Mouse (Mus musculus) Patski (cell line): Measurements from ENCODE around the gene Mical2. TPM values are rescaled to one million over a fixed set of nuclear protein-coding genes. Genes with fewer than 3 reads are reported as not detected.

Experiments
- ATAC-seq: fragments of 100-300 bp; one replicate; pipeline ENCODE4 v1.8.0; 2021
- CTCF ChIA-PET: fragments of 350-600 bp; sonication (Branson Sonifier 250); formaldehyde crosslinking; loops from one replicate; lab custom pipeline; 2022; ENCODE audit warnings: inconsistent platforms; lab: Charles Lee
- POLR2A ChIA-PET: fragments of 350-600 bp; sonication (Branson Sonifier 250); formaldehyde crosslinking; loops from one replicate; lab custom pipeline; 2022; ENCODE audit warnings: antibody characterized with exemption, inconsistent platforms; lab: Charles Lee
- DNase-seq: peaks from one replicate; pipeline ENCODE4 v3.0.0-alpha.2; 2011; ENCODE audit warnings: low read depth, low spot score
- H3K27me3 ChIP-seq: fragments of 371-371 bp; one replicate; pipeline ENCODE4 v1.5.1; 2021
- CTCF ChIP-seq: fragments of 100-300 bp; IDR thresholded peaks from one replicate; pipeline ENCODE4 v1.5.1; 2021
- in situ Hi-C: fragments of 300-500 bp; cut with MboI; formaldehyde crosslinking; loops from 3 replicates; pipeline ENCODE4 v1.11.1; 2018; ENCODE audit warnings: low pct_unique_long_range_greater_than_20kb, mixed read lengths
- polyA plus RNA-seq: library from polyadenylated mRNA; unstranded; gene quantifications from one replicate; pipeline ENCODE4 v1.2.3, GENCODE M21; 2021

Gene Mical2
- polyA plus RNA-seq, 1 experiment from 2014 or later = 50.7 TPM

GRCm38 (mm10) chr7:112192778-112193177, 32.9 kb upstream of the Mical2 start:
- POLR2A ChIA-PET = interaction anchor here (0.6 kb wide), 1 partner anchor 591 kb away, joined by 3 read pairs; no protein-coding TSS in a partner anchor
- no peak for TF ChIP-seq CTCF
- in situ Hi-C loops = no loop called here
- ATAC-seq = no peak
- H3K27me3 ChIP-seq = no peaks in the 10 kb centered on the region
- CTCF ChIA-PET = no interaction called here
- no peak for DNase-seq

GRCm38 (mm10) chr7:112194286-112194685, 31.4 kb upstream of the Mical2 start:
- in situ Hi-C loops = no loop called here
- ATAC-seq (no peak), DNase-seq (no peak)
- no peaks in the 10 kb centered on the region for H3K27me3 ChIP-seq
- POLR2A ChIA-PET = no interaction called here
- CTCF ChIA-PET = no interaction called here
- TF ChIP-seq CTCF = no peak

- DNase-seq = no peak
- POLR2A ChIA-PET = interaction anchor here (1.3 kb wide), 1 partner anchor 12 kb away, joined by 3 read pairs; no protein-coding TSS in a partner anchor
- no peak for ATAC-seq
- no peak for TF ChIP-seq CTCF
- in situ Hi-C loops = no loop called here
- CTCF ChIA-PET = interaction anchor here (1.8 kb wide), 1 partner anchor 16 kb away, joined by 4 read pairs; no protein-coding TSS in a partner anchor
- no peaks in the 10 kb centered on the region for H3K27me3 ChIP-seq
Measured at GRCm38 (mm10) chr7:112197461-112197860, 28.2 kb upstream of the Mical2 start.

DNA sequence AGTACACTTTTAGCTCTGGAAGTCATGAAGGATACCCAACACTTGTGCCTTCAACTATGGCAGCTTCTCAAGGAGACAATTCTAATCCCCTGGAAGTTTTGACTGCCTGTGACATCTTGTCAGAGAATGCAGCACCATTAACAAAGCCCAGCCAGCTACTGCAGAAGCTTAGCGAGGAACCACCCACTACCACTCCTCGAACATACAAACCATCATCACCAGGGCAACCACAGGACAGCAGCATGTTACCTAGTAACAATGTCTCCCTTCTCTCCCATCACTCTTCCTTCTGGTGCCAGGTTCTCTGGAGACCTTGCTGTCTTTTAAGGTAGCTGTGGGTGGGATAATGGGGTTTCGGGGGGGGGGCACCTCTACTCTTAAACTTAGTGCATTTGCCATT, 26.3 kb upstream of the Mical2 start:
- ChIA-PET CTCF (interaction anchor here (0.7 to 1.8 kb wide), 2 partner anchors 10 to 14 kb away, joined by 3 to 4 read pairs; no protein-coding TSS in a partner anchor), POLR2A (no interaction called here)
- DNase-seq = no peak
- no peak for TF ChIP-seq CTCF
- no peaks in the 10 kb centered on the region for H3K27me3 ChIP-seq
- ATAC-seq = no peak
- in situ Hi-C loops = no loop called here

- DNase-seq (no peak), ATAC-seq (no peak)
- ChIA-PET POLR2A (no interaction called here), CTCF (no interaction called here)
- H3K27me3 ChIP-seq = no peaks in the 10 kb centered on the region
- TF ChIP-seq CTCF = no peak
- in situ Hi-C loops = loop anchor here (5.0 kb wide), 1 partner anchor 102 kb away; no protein-coding TSS in a partner anchor
Measured at GRCm38 (mm10) chr7:112200761-112201160, 24.9 kb upstream of the Mical2 start.

DNA sequence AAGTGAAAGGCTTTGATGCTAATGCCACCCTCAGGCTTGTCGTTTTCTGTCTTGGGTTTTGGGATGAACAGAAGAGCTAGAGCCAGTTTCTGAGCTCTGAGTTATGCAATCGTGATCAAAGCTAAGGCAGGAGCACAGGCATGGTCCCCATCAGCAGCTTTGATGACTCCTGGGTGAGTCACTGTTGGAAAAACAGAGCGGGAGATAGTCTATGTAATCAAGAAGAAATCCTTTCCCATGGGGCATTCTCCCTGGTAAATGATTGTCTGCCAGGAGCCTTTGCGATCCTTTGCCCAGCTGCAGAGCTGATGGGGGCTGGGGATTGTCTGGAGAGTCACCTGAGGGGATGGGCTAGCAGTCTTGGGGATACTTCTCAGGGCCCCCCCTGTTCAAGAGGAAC, 23.5 kb upstream of the Mical2 start:
- ATAC-seq = peak; percentile 66
- ChIA-PET POLR2A (interaction anchor here (0.7 to 1.4 kb wide), 5 partner anchors 11 to 119 kb away, joined by 3 to 5 read pairs (median 3); no protein-coding TSS in a partner anchor), CTCF (interaction anchor here (0.7 to 3.6 kb wide), 14 partner anchors 12 to 170 kb away, joined by 3 to 9 read pairs (median 4); no protein-coding TSS in a partner anchor)
- DNase-seq = no peak
- no peak for TF ChIP-seq CTCF
- in situ Hi-C loops = loop anchor here (5.0 kb wide), 1 partner anchor 100 kb away; no protein-coding TSS in a partner anchor
- H3K27me3 ChIP-seq = no peaks in the 10 kb centered on the region

DNA sequence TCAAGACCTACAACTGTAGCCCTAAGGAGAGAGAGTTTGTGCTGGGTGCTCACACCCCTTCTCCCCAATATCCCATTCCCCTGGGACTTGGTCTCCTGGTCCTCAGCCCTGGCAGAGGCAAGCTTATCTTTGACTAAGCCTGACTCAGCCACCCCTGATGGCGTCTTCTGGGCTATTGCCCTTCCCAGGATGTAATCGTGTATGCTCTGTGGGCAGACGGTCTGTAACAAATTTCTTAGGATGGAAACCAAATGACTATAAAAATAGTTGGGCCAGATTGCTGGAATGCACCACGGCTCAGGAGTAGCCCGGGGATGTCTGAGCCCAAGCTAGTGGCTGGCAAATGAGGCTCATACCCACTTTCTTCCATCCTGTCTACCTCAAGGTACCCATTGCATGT, 22.8 kb upstream of the Mical2 start:
- H3K27me3 ChIP-seq = no peaks in the 10 kb centered on the region
- in situ Hi-C loops = loop anchor here (5.0 kb wide), 1 partner anchor 99 kb away; no protein-coding TSS in a partner anchor
- ChIA-PET CTCF (interaction anchor here (0.6 to 3.6 kb wide), 14 partner anchors 10 to 174 kb away, joined by 3 to 9 read pairs (median 4); no protein-coding TSS in a partner anchor), POLR2A (interaction anchor here (0.5 to 1.4 kb wide), 9 partner anchors 10 to 127 kb away, joined by 3 to 5 read pairs (median 3); no protein-coding TSS in a partner anchor)
- ATAC-seq = peak; percentile 49
- DNase-seq = no peak
- TF ChIP-seq CTCF = no peak

DNA sequence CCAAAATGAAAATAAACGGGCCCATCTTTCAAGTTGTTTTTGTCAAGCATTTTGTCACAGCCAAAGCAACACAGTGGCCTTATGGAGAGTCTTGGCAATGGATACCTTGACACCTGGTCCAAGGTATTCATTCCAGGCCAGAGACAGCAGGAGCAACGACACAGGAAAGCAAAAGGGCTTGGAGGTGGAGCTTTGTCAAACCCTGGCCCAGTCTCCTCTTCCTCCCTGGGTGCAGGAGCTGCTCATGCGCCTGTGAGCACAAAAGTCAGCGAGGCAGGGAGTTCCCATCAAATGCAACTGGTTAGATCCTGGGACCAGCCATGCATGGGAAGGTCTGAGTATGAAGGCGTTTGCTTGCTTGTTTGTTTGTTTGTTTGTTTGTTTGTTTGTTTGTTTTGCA, 21.7 kb upstream of the Mical2 start:
- no peak for DNase-seq
- no peak for TF ChIP-seq CTCF
- ChIA-PET POLR2A (interaction anchor here (0.6 to 1.0 kb wide), 2 partner anchors 26 to 57 kb away, joined by 3 to 5 read pairs; no protein-coding TSS in a partner anchor), CTCF (interaction anchor here (0.8 to 3.6 kb wide), 6 partner anchors 9 to 173 kb away, joined by 3 to 9 read pairs (median 6); no protein-coding TSS in a partner anchor)
- H3K27me3 ChIP-seq = no peaks in the 10 kb centered on the region
- no peak for ATAC-seq
- in situ Hi-C loops = loop anchor here (5.0 kb wide), 1 partner anchor 98 kb away; no protein-coding TSS in a partner anchor

DNA sequence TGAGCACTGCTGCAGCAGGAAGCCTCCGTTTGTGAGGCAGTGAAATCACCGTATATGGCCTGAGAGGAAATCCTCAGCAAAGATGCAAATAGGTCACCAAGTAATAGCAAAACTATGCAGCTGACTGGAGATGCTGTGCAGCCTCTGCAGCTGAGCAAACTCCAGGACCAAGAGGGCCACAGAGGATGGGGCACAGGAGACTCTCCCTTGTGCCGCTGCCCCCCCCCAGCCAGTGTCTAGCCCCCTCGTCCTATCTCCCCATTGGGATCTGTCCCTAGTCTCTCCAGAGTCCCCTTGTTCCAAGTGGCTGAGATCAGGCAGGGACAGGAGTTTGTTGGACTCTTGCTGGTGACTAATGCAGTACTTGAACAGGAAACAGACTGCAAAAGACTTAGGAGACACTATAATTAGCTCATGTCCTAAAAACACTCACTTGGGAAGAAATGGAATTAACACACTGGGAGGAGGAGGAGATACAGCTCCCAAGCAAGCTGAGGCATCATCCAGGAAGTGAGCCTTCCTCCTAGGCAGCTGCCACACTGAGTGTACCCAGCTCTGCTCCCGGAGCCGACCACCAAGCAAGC, 21.2 kb upstream of the Mical2 start:
- H3K27me3 ChIP-seq = no peaks in the 10 kb centered on the region
- no peak for DNase-seq
- ATAC-seq = peak; percentile 56
- CTCF ChIA-PET = interaction anchor here (0.8 to 3.6 kb wide), 5 partner anchors 8 to 164 kb away, joined by 3 to 9 read pairs (median 4); no protein-coding TSS in a partner anchor
- POLR2A ChIA-PET = interaction anchor here (0.6 to 0.9 kb wide), 2 partner anchors 20 to 26 kb away, joined by 3 to 5 read pairs; no protein-coding TSS in a partner anchor
- TF ChIP-seq CTCF = no peak
- in situ Hi-C loops = loop anchor here (5.0 kb wide), 1 partner anchor 98 kb away; no protein-coding TSS in a partner anchor

- ChIA-PET POLR2A (interaction anchor here (0.7 kb wide), 1 partner anchor 17 kb away, joined by 3 read pairs; no protein-coding TSS in a partner anchor), CTCF (interaction anchor here (1.1 to 3.6 kb wide), 3 partner anchors 7 to 25 kb away, joined by 3 to 9 read pairs (median 5); no protein-coding TSS in a partner anchor)
- no peak for TF ChIP-seq CTCF
- no peak for DNase-seq
- no peak for ATAC-seq
- in situ Hi-C loops = no loop called here
- no peaks in the 10 kb centered on the region for H3K27me3 ChIP-seq
Measured at GRCm38 (mm10) chr7:112205513-112205912, 20.1 kb upstream of the Mical2 start.
